Mouse (Mus musculus): ENCODE data around the gene Mfsd13b. TPM values are rescaled to one million over a fixed set of nuclear protein-coding genes. Genes with fewer than 3 reads are reported as not detected.
"Not testable (repeated sequence)": the region's sequence is repeated elsewhere in the genome, so short reads cannot be mapped to it uniquely, and the experiment has no call there.

Gene Mfsd13b
- polyA plus RNA-seq, 1 experiment from 2014 or later = 0.09 TPM

GRCm38 (mm10) chr7:120960116-120960515 lies 22.2 kb upstream of the Mfsd13b start:
- H3K27me3 ChIP-seq = no peaks in the 10 kb centered on the region
- H3K9ac ChIP-seq = no peak overlapping the region
- H3K4me2 ChIP-seq = no peak overlapping the region
- no peak for ATAC-seq (replicated peaks; ENCODE audit: insufficient number of reproducible peaks, insufficient read depth, low FRiP score, low read depth)
- H3K27ac ChIP-seq = no peak overlapping the region
- WGBS = 82% methylated on average over 2 of the region's 2 CpGs
- H3K4me3 ChIP-seq = no peak overlapping the region
- 0 out of 2 replicates have a peak, but pooled peaks cover 2% of the 10 kb centered on the region for H3K4me1 ChIP-seq (replicated peaks)
- H3K36me3 ChIP-seq = peaks cover 24% of the 10 kb centered on the region; the same call in 1 of the 2 replicates
- H3K9me3 ChIP-seq (replicated peaks) = no peaks in the 10 kb centered on the region

GRCm38 (mm10) chr7:120960601-120961000 lies 21.7 kb upstream of the Mfsd13b start:
- Histone ChIP-seq H3K9me3 (replicated peaks) (no peaks in the 10 kb centered on the region), H3K27ac (no peak overlapping the region), H3K9ac (no peak overlapping the region), H3K4me1 (replicated peaks) (0 out of 2 replicates have a peak, but pooled peaks cover 2% of the 10 kb centered on the region), H3K36me3 (peaks cover 24% of the 10 kb centered on the region; the same call in 1 of the 2 replicates), H3K4me3 (no peak overlapping the region), H3K4me2 (no peak overlapping the region), H3K27me3 (no peaks in the 10 kb centered on the region)
- whole genome bisulfite sequencing = 87% methylated on average over 6 of the region's 6 CpGs
- ATAC-seq (replicated peaks; ENCODE audit: insufficient number of reproducible peaks, insufficient read depth, low FRiP score, low read depth) = no peak

- Histone ChIP-seq H3K27ac (no peak overlapping the region), H3K9me3 (replicated peaks) (no peaks in the 10 kb centered on the region), H3K4me2 (no peak overlapping the region), H3K4me1 (replicated peaks) (0 out of 2 replicates have a peak, but pooled peaks cover 2% of the 10 kb centered on the region), H3K27me3 (no peaks in the 10 kb centered on the region), H3K36me3 (peaks cover 22% of the 10 kb centered on the region; the same call in 1 of the 2 replicates), H3K9ac (no peak overlapping the region), H3K4me3 (no peak overlapping the region)
- WGBS = 57% methylated on average over 3 of the region's 3 CpGs
- ATAC-seq (replicated peaks; ENCODE audit: insufficient number of reproducible peaks, insufficient read depth, low FRiP score, low read depth) = no peak
These were observed 20.4 kb upstream of the Mfsd13b start for GRCm38 (mm10) chr7:120961893-120962292.

- Histone ChIP-seq H3K9ac (no peak overlapping the region), H3K4me2 (no peak overlapping the region), H3K4me1 (replicated peaks) (0 out of 2 replicates have a peak, but pooled peaks cover 2% of the 10 kb centered on the region), H3K36me3 (peaks cover 17% of the 10 kb centered on the region; the same call in 1 of the 2 replicates), H3K9me3 (replicated peaks) (no peaks in the 10 kb centered on the region), H3K27ac (no peak overlapping the region), H3K4me3 (no peak overlapping the region), H3K27me3 (no peaks in the 10 kb centered on the region)
- WGBS = 72% methylated on average over 5 of the region's 5 CpGs
- ATAC-seq (replicated peaks; ENCODE audit: insufficient number of reproducible peaks, insufficient read depth, low FRiP score, low read depth) = no peak
These were observed 19.2 kb upstream of the Mfsd13b start for GRCm38 (mm10) chr7:120963126-120963525.

GRCm38 (mm10) chr7:120969221-120969620 lies 13.1 kb upstream of the Mfsd13b start:
- H3K9me3 ChIP-seq (replicated peaks) = no peaks in the 10 kb centered on the region
- no peak for ATAC-seq (replicated peaks; ENCODE audit: insufficient number of reproducible peaks, insufficient read depth, low FRiP score, low read depth)
- H3K27me3 ChIP-seq = no peaks in the 10 kb centered on the region
- no peaks in the 10 kb centered on the region for H3K36me3 ChIP-seq
- H3K4me2 ChIP-seq = no peak overlapping the region
- H3K27ac ChIP-seq = no peak overlapping the region
- no peak overlapping the region for H3K4me3 ChIP-seq
- 69% methylated on average over 7 of the region's 7 CpGs for WGBS
- H3K9ac ChIP-seq = no peak overlapping the region
- peaks cover 18% of the 10 kb centered on the region for H3K4me1 ChIP-seq (replicated peaks)

GRCm38 (mm10) chr7:120970112-120970511 lies 12.2 kb upstream of the Mfsd13b start:
- Histone ChIP-seq H3K4me1 (replicated peaks) (peaks cover 20% of the 10 kb centered on the region), H3K4me3 (no peak overlapping the region), H3K27me3 (no peaks in the 10 kb centered on the region), H3K9ac (no peak overlapping the region), H3K36me3 (no peaks in the 10 kb centered on the region), H3K4me2 (no peak overlapping the region), H3K27ac (no peak overlapping the region), H3K9me3 (replicated peaks) (no peaks in the 10 kb centered on the region)
- no peak for ATAC-seq (replicated peaks; ENCODE audit: insufficient number of reproducible peaks, insufficient read depth, low FRiP score, low read depth)
- 65% methylated on average over 5 of the region's 5 CpGs for WGBS

GRCm38 (mm10) chr7:120972471-120972870 lies 9.8 kb upstream of the Mfsd13b start:
- H3K27me3 ChIP-seq; H3K9me3 ChIP-seq (replicated peaks); H3K4me3 ChIP-seq; ATAC-seq (replicated peaks; ENCODE audit: insufficient number of reproducible peaks, insufficient read depth, low FRiP score, low read depth); H3K4me2 ChIP-seq; H3K36me3 ChIP-seq; H3K27ac ChIP-seq; H3K9ac ChIP-seq: not testable (repeated sequence)
- WGBS = 77% methylated on average over 2 of the region's 2 CpGs
- H3K4me1 ChIP-seq (replicated peaks) = peaks cover 27% of the 10 kb centered on the region

- no peaks in the 10 kb centered on the region for H3K27me3 ChIP-seq
- 66% methylated on average over 3 of the region's 3 CpGs for WGBS
- peak overlapping the region; percentile 12; the same call in 1 of the 2 replicates for H3K27ac ChIP-seq
- no peaks in the 10 kb centered on the region for H3K36me3 ChIP-seq
- H3K9ac ChIP-seq = no peak overlapping the region
- H3K9me3 ChIP-seq (replicated peaks) = no peaks in the 10 kb centered on the region
- no peak for ATAC-seq (replicated peaks; ENCODE audit: insufficient number of reproducible peaks, insufficient read depth, low FRiP score, low read depth)
- H3K4me1 ChIP-seq (replicated peaks) = peaks cover 30% of the 10 kb centered on the region
- no peak overlapping the region for H3K4me2 ChIP-seq
- H3K4me3 ChIP-seq = no peak overlapping the region
These were observed 8.3 kb upstream of the Mfsd13b start for GRCm38 (mm10) chr7:120974001-120974400.

- Histone ChIP-seq H3K4me1 (replicated peaks) (peaks cover 20% of the 10 kb centered on the region), H3K36me3 (no peaks in the 10 kb centered on the region), H3K4me2 (no peak overlapping the region), H3K4me3 (no peak overlapping the region), H3K9me3 (replicated peaks) (no peaks in the 10 kb centered on the region), H3K9ac (no peak overlapping the region), H3K27ac (peak overlapping the region; percentile 66), H3K27me3 (no peaks in the 10 kb centered on the region)
- 45% methylated on average over 7 of the region's 7 CpGs for WGBS
- ATAC-seq (replicated peaks; ENCODE audit: insufficient number of reproducible peaks, insufficient read depth, low FRiP score, low read depth) = no peak
These were observed 5.2 kb upstream of the Mfsd13b start for GRCm38 (mm10) chr7:120977063-120977462.

GRCm38 (mm10) chr7:120980041-120980440 lies 2.3 kb upstream of the Mfsd13b start:
- Histone ChIP-seq H3K9me3 (replicated peaks) (no peaks in the 10 kb centered on the region), H3K36me3 (no peaks in the 10 kb centered on the region), H3K4me1 (replicated peaks) (peaks cover 17% of the 10 kb centered on the region), H3K27me3 (no peaks in the 10 kb centered on the region), H3K4me3 (no peak overlapping the region), H3K4me2 (peak overlapping the region; percentile 86), H3K9ac (no peak overlapping the region), H3K27ac (no peak overlapping the region)
- WGBS = 55% methylated on average over 4 of the region's 4 CpGs
- ATAC-seq (replicated peaks; ENCODE audit: insufficient number of reproducible peaks, insufficient read depth, low FRiP score, low read depth) = no peak

- Histone ChIP-seq H3K27me3 (no peaks in the 10 kb centered on the region), H3K36me3 (no peaks in the 10 kb centered on the region), H3K4me1 (replicated peaks) (peaks cover 12% of the 10 kb centered on the region), H3K27ac (0 out of 2 replicates have a peak overlapping the region, but pooled peaks have one; percentile 26), H3K9me3 (replicated peaks) (no peaks in the 10 kb centered on the region), H3K9ac (peak overlapping the region; percentile 67), H3K4me3 (peak overlapping the region; percentile 67), H3K4me2 (peak overlapping the region; percentile 86)
- WGBS = 5% methylated on average over 39 of the region's 39 CpGs
- peak; percentile 53; the same call in 1 of the 2 replicates for ATAC-seq (replicated peaks; ENCODE audit: insufficient number of reproducible peaks, insufficient read depth, low FRiP score, low read depth)
These were observed 1.1 kb upstream of the Mfsd13b start for GRCm38 (mm10) chr7:120980931-120981924.

Measured in heart, embryonic 15.5 days (tissue).